Mouse (Mus musculus): ENCODE results near the gene Naa15. TPM values are rescaled to one million over a fixed set of nuclear protein-coding genes. Genes with fewer than 3 reads are reported as not detected.
A peak's percentile ranks its signal among the peaks of the same experiment; 100 is the strongest.

Gene Naa15
- polyA plus RNA-seq, 1 experiment = 6.7 TPM

- 99% methylated on average over 2 of the region's 2 CpGs for WGBS
- TF ChIP-seq CTCF (IDR thresholded peaks at IDR 0.05; ENCODE audit: borderline replicate concordance, control insufficient read depth, extremely low read depth, insufficient read depth, low read length, poor library complexity) (no peak), POLR2A (IDR thresholded peaks at IDR 0.05; ENCODE audit: control insufficient read depth, extremely low read depth, insufficient read depth, low read length, poor library complexity) (no peak)
- H3K27me3 ChIP-seq (ENCODE audit: control insufficient read depth, insufficient read depth, low read length) = no peaks in the 10 kb centered on the region
- H3K4me3 ChIP-seq (ENCODE audit: control insufficient read depth, insufficient read depth, low read length) = no peak overlapping the region
- no peak overlapping the region for H3K27ac ChIP-seq (ENCODE audit: control insufficient read depth, insufficient read depth, low read length)
- DNase-seq = no peak
- H3K36me3 ChIP-seq (ENCODE audit: control insufficient read depth, insufficient read depth, low read length) = peaks cover 87% of the 10 kb centered on the region
- no peaks in the 10 kb centered on the region for H3K4me1 ChIP-seq (replicated peaks; ENCODE audit: control insufficient read depth, insufficient read depth, low read length)
Measured at GRCm38 (mm10) chr3:51468530-51468929, 53.6 kb downstream of the Naa15 start.

GRCm38 (mm10) chr3:51475706-51476105, 60.8 kb downstream of the Naa15 start:
- TF ChIP-seq CTCF (IDR thresholded peaks at IDR 0.05; ENCODE audit: borderline replicate concordance, control insufficient read depth, extremely low read depth, insufficient read depth, low read length, poor library complexity) (no peak), POLR2A (IDR thresholded peaks at IDR 0.05; ENCODE audit: control insufficient read depth, extremely low read depth, insufficient read depth, low read length, poor library complexity) (no peak)
- H3K27me3 ChIP-seq (ENCODE audit: control insufficient read depth, insufficient read depth, low read length) = no peaks in the 10 kb centered on the region
- H3K4me3 ChIP-seq (ENCODE audit: control insufficient read depth, insufficient read depth, low read length) = no peak overlapping the region
- no peak for DNase-seq
- no peaks in the 10 kb centered on the region for H3K4me1 ChIP-seq (replicated peaks; ENCODE audit: control insufficient read depth, insufficient read depth, low read length)
- WGBS = 86% methylated on average over 4 of the region's 4 CpGs
- peaks cover 38% of the 10 kb centered on the region for H3K36me3 ChIP-seq (ENCODE audit: control insufficient read depth, insufficient read depth, low read length)
- H3K27ac ChIP-seq (ENCODE audit: control insufficient read depth, insufficient read depth, low read length) = no peak overlapping the region

- Histone ChIP-seq H3K27me3 (ENCODE audit: control insufficient read depth, insufficient read depth, low read length) (no peaks in the 10 kb centered on the region), H3K27ac (ENCODE audit: control insufficient read depth, insufficient read depth, low read length) (no peak overlapping the region), H3K4me1 (replicated peaks; ENCODE audit: control insufficient read depth, insufficient read depth, low read length) (peaks cover 2% of the 10 kb centered on the region), H3K36me3 (ENCODE audit: control insufficient read depth, insufficient read depth, low read length) (no peaks in the 10 kb centered on the region), H3K4me3 (ENCODE audit: control insufficient read depth, insufficient read depth, low read length) (no peak overlapping the region)
- TF ChIP-seq CTCF (IDR thresholded peaks at IDR 0.05; ENCODE audit: borderline replicate concordance, control insufficient read depth, extremely low read depth, insufficient read depth, low read length, poor library complexity) (no peak), POLR2A (IDR thresholded peaks at IDR 0.05; ENCODE audit: control insufficient read depth, extremely low read depth, insufficient read depth, low read length, poor library complexity) (no peak)
- DNase-seq = no peak
- 74% methylated on average over 2 of the region's 2 CpGs for WGBS
Measured at GRCm38 (mm10) chr3:51479893-51480292, 64.9 kb downstream of the Naa15 start.

GRCm38 (mm10) chr3:51481059-51481458, 66.1 kb downstream of the Naa15 start:
- no peak for TF ChIP-seq CTCF (IDR thresholded peaks at IDR 0.05; ENCODE audit: borderline replicate concordance, control insufficient read depth, extremely low read depth, insufficient read depth, low read length, poor library complexity)
- TF ChIP-seq POLR2A (IDR thresholded peaks at IDR 0.05; ENCODE audit: control insufficient read depth, extremely low read depth, insufficient read depth, low read length, poor library complexity) = no peak
- peak; percentile 55 for DNase-seq
- peaks cover 2% of the 10 kb centered on the region for H3K4me1 ChIP-seq (replicated peaks; ENCODE audit: control insufficient read depth, insufficient read depth, low read length)
- no peaks in the 10 kb centered on the region for H3K36me3 ChIP-seq (ENCODE audit: control insufficient read depth, insufficient read depth, low read length)
- H3K27me3 ChIP-seq (ENCODE audit: control insufficient read depth, insufficient read depth, low read length) = no peaks in the 10 kb centered on the region
- H3K27ac ChIP-seq (ENCODE audit: control insufficient read depth, insufficient read depth, low read length) = no peak overlapping the region
- no peak overlapping the region for H3K4me3 ChIP-seq (ENCODE audit: control insufficient read depth, insufficient read depth, low read length)

GRCm38 (mm10) chr3:51481881-51482280, 66.9 kb downstream of the Naa15 start:
- Histone ChIP-seq H3K27me3 (ENCODE audit: control insufficient read depth, insufficient read depth, low read length) (no peaks in the 10 kb centered on the region), H3K36me3 (ENCODE audit: control insufficient read depth, insufficient read depth, low read length) (no peaks in the 10 kb centered on the region), H3K27ac (ENCODE audit: control insufficient read depth, insufficient read depth, low read length) (no peak overlapping the region), H3K4me3 (ENCODE audit: control insufficient read depth, insufficient read depth, low read length) (no peak overlapping the region), H3K4me1 (replicated peaks; ENCODE audit: control insufficient read depth, insufficient read depth, low read length) (peaks cover 2% of the 10 kb centered on the region)
- WGBS = 25% methylated on average over 3 of the region's 3 CpGs
- no peak for DNase-seq
- TF ChIP-seq POLR2A (IDR thresholded peaks at IDR 0.05; ENCODE audit: control insufficient read depth, extremely low read depth, insufficient read depth, low read length, poor library complexity) (no peak), CTCF (IDR thresholded peaks at IDR 0.05; ENCODE audit: borderline replicate concordance, control insufficient read depth, extremely low read depth, insufficient read depth, low read length, poor library complexity) (no peak)

- WGBS = 66% methylated on average over 3 of the region's 3 CpGs
- no peak overlapping the region for H3K4me3 ChIP-seq (ENCODE audit: control insufficient read depth, insufficient read depth, low read length)
- H3K36me3 ChIP-seq (ENCODE audit: control insufficient read depth, insufficient read depth, low read length) = no peaks in the 10 kb centered on the region
- no peaks in the 10 kb centered on the region for H3K27me3 ChIP-seq (ENCODE audit: control insufficient read depth, insufficient read depth, low read length)
- TF ChIP-seq POLR2A (IDR thresholded peaks at IDR 0.05; ENCODE audit: control insufficient read depth, extremely low read depth, insufficient read depth, low read length, poor library complexity) (no peak), CTCF (IDR thresholded peaks at IDR 0.05; ENCODE audit: borderline replicate concordance, control insufficient read depth, extremely low read depth, insufficient read depth, low read length, poor library complexity) (no peak)
- DNase-seq = no peak
- peaks cover 2% of the 10 kb centered on the region for H3K4me1 ChIP-seq (replicated peaks; ENCODE audit: control insufficient read depth, insufficient read depth, low read length)
- no peak overlapping the region for H3K27ac ChIP-seq (ENCODE audit: control insufficient read depth, insufficient read depth, low read length)
Measured at GRCm38 (mm10) chr3:51482781-51483180, 67.8 kb downstream of the Naa15 start.

- Histone ChIP-seq H3K27ac (ENCODE audit: control insufficient read depth, insufficient read depth, low read length) (peak within 1 kb of the TSS; percentile 66), H3K36me3 (ENCODE audit: control insufficient read depth, insufficient read depth, low read length) (no peaks in the 10 kb centered on the region), H3K4me3 (ENCODE audit: control insufficient read depth, insufficient read depth, low read length) (peak within 1 kb of the TSS; percentile 74), H3K4me1 (replicated peaks; ENCODE audit: control insufficient read depth, insufficient read depth, low read length) (peaks cover 2% of the 10 kb centered on the region), H3K27me3 (ENCODE audit: control insufficient read depth, insufficient read depth, low read length) (no peaks in the 10 kb centered on the region)
- under 1% methylated on average over 70 of the region's 70 CpGs for WGBS
- peak; percentile 95 for DNase-seq
- TF ChIP-seq CTCF (IDR thresholded peaks at IDR 0.05; ENCODE audit: borderline replicate concordance, control insufficient read depth, extremely low read depth, insufficient read depth, low read length, poor library complexity) (peak; percentile 54; the same call in 1 of the 2 replicates), POLR2A (IDR thresholded peaks at IDR 0.05; ENCODE audit: control insufficient read depth, extremely low read depth, insufficient read depth, low read length, poor library complexity) (peak; percentile 92)
Measured at GRCm38 (mm10) chr3:51483741-51484359, 68.9 kb downstream of the Naa15 start, which contains the start of gene Rab33b. Rab33b (plus strand) TSS chr3:51483920.

Data from thymus, adult 2 months (tissue).